Mouse (Mus musculus) midbrain, embryonic 16.5 days (tissue): ENCODE data around the gene Zfp366. TPM values are rescaled to one million over a fixed set of nuclear protein-coding genes. Genes with fewer than 3 reads are reported as not detected.

Source experiments
- ATAC-seq: fragments of 200-750 bp; cut with Nextera tagmentation; 2 replicates; pipeline ENCODE4 v1.8.0; 2017; ENCODE audit warnings: moderate TSS enrichment
- H3K27ac ChIP-seq: fragments of 300-500 bp; sonication (generic); 2 replicates; pipeline ENCODE4 v1.5.1; 2014; ENCODE audit warnings: mild to moderate bottlenecking, low read length, mixed read lengths
- H3K27me3 ChIP-seq: fragments of 300-500 bp; sonication (generic); 2 replicates; pipeline ENCODE4 v1.6.1; 2014; ENCODE audit warnings: low read depth, low read length, mixed read lengths; ENCODE audit not compliant: control insufficient read depth, insufficient read depth
- H3K36me3 ChIP-seq: fragments of 300-500 bp; sonication (generic); 2 replicates; pipeline ENCODE4 v1.6.1; 2014; ENCODE audit warnings: mild to moderate bottlenecking, low read length, moderate library complexity, mixed read lengths; ENCODE audit not compliant: control insufficient read depth, insufficient read depth
- H3K4me1 ChIP-seq: fragments of 300-500 bp; sonication (generic); 2 replicates; pipeline ENCODE4 v1.6.1; 2014; ENCODE audit warnings: mild to moderate bottlenecking, low read length, mixed read lengths; ENCODE audit not compliant: control insufficient read depth, insufficient read depth
- H3K4me2 ChIP-seq: fragments of 300-500 bp; sonication (generic); 2 replicates; pipeline ENCODE4 v1.6.1; 2014; ENCODE audit warnings: mild to moderate bottlenecking, low read length, mixed read lengths
- H3K4me3 ChIP-seq: fragments of 300-500 bp; sonication (generic); 2 replicates; pipeline ENCODE4 v1.5.1; 2014; ENCODE audit warnings: low read depth, mild to moderate bottlenecking, low read length, moderate library complexity, mixed read lengths
- H3K9ac ChIP-seq: fragments of 300-500 bp; sonication (generic); 2 replicates; pipeline ENCODE4 v1.6.1; 2014; ENCODE audit warnings: low read depth, low read length, mixed read lengths
- H3K9me3 ChIP-seq: fragments of 300-500 bp; sonication (generic); replicated peaks from 2 replicates; pipeline ENCODE4 v1.6.1; 2014; ENCODE audit warnings: mild to moderate bottlenecking, low read length, mixed read lengths; ENCODE audit not compliant: control insufficient read depth, poor library complexity, severe bottlenecking
- WGBS: fragments of 180-500 bp; shearing (Covaris S2); extraction: QIAGEN DNeasy Blood & Tissue Kit; methylation state at CpG from one replicate; pipeline ENCODE4 v1.1.7; 2014; 5-methylcytosine and 5-hydroxymethylcytosine counted together
- polyA plus RNA-seq: library from polyadenylated mRNA; unstranded; fragments of >200 nt; fragmentation: Nextera tagmentation; extraction: Ambion mirVana; gene quantifications from 2 replicates; pipeline ENCODE4 v1.2.1, GENCODE M21; 2015

Gene Zfp366
- polyA plus RNA-seq = 0.73 and 0.85 TPM in 2 replicates

DNA sequence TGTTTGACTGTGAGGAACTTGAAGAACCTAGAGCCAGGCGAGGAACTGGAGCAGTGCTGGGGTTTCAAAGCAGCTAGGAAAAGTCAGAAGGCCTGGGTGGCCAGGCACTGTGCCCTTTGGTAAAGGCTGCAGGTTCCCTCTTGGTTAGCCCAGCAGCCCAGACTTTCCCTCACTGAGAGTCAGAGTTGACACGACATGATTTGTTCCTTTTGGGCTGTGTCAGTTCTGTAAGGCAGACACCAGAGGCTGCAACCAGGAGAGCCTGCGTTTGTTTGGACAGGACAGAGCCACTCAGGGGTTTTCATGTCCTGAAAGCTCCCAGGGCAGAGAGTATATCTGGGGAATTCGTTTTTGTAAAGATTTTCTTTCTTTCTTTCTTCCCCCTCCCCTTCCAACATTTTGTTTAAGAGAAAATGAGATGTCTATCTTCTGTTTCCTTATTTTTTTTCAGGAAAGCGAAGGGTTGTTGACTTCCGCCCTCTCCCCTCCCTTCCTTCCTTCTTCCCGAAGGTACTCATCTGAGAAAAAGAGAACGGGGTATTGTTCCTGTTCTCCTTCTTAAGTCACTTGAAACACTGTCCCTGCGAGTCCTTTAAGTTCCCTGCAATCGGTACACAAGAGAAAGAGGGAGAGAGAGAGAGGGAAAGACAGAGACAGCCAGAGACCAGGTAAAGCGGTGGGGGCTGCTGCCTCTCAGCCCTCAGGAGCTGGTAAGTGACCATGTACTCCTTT lies at the start of gene Zfp366:
Gene Zfp366 (plus strand): TSS at position 669 of the 732 bp plus-strand sequence.
- 69% methylated on average over 11 of the region's 11 CpGs for WGBS

DNA sequence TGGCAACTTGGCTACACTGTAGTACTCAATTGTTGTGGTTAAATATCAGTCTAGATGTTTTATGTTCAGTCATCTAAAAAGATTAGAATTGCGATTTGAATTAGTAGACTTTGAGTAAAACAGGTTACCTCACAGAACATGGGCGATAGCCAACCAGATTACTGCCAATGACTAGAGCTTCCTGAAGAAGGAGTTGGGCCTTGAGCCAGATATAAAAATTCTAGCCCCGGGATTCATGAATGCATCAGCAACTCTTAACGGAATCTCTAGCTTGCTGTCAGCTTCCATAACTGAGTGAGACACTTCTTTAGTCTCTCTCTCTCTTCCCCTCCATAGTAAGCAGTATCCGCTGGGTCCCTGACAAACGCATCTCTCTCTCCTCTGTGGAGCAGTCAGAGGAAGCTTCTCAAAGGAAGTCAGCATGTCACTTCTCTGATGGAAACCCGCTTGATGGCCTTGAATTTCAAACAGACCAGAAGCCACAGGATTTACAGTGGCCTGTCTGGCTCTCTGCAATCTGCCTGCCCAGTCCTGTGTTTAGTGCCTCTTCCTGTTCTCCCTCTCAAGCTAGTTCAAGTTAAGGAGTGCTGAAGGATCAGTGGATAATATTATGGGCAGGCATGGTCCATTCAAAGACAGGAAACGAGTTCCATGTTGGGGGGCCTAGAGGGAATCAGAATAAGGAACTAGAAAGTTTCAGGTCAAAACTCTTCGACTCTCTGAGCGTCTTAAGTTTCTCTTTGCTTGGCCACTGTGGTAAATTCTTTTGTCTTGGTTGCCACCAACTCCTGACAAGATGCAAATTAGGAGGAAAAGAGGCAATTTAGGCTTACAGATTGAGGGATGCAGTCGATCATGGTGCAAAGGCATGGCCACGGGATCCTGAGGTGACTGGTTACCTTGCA lies 46.0 kb upstream of the Zfp366 start:
- peak; percentile 42; the same call in 1 of the 2 replicates for ATAC-seq
- Histone ChIP-seq H3K9ac (no peak overlapping the region), H3K27ac (0 out of 2 replicates have a peak overlapping the region, but pooled peaks have one; percentile 17), H3K9me3 (no peaks in the 10 kb centered on the region), H3K4me1 (peaks cover 2% of the 10 kb centered on the region; the same call in 1 of the 2 replicates), H3K27me3 (no peaks in the 10 kb centered on the region), H3K4me2 (no peak overlapping the region), H3K36me3 (no peaks in the 10 kb centered on the region), H3K4me3 (no peak overlapping the region)
- WGBS = 76% methylated on average over 12 of the region's 12 CpGs

More for the DNA sequence above, at the start of gene Zfp366:
- Histone ChIP-seq H3K4me1 (peaks cover 5% of the 10 kb centered on the region), H3K36me3 (no peaks in the 10 kb centered on the region), H3K9ac (no peak within 1 kb of the TSS), H3K4me2 (no peak within 1 kb of the TSS), H3K27ac (0 out of 2 replicates have a peak within 1 kb of the TSS, but pooled peaks have one; percentile 38), H3K27me3 (no peaks in the 10 kb centered on the region), H3K9me3 (no peaks in the 10 kb centered on the region), H3K4me3 (peak within 1 kb of the TSS; percentile 1; the same call in 1 of the 2 replicates)
- ATAC-seq = no peak

DNA sequence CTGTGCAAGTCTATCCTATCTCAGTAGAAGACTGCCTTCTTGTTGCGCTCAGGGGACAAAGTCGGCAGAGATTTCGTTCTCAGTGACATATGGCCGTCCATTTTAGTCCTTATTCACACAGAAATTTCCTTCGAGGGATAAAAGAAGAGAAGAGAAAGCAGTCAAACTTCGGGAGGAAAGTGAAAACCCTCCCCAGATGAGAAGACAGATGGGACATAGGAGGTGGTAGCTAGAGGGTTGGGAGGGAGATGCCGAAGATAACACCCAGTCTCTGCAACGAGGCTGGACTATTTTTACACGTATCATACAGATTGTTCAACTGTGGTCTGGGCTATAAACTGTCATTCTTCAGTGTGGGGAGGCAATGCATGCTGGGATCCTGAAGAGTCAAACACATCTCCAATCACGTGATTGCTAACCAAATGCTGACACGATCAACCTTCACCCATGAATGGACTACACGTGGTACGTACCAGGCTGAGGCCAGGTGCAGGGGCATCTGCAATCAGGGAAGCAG lies 38.2 kb upstream of the Zfp366 start:
- no peaks in the 10 kb centered on the region for H3K9me3 ChIP-seq
- no peak overlapping the region for H3K4me2 ChIP-seq
- no peaks in the 10 kb centered on the region for H3K36me3 ChIP-seq
- ATAC-seq = no peak
- H3K9ac ChIP-seq = no peak overlapping the region
- no peaks in the 10 kb centered on the region for H3K27me3 ChIP-seq
- no peak overlapping the region for H3K27ac ChIP-seq
- no peak overlapping the region for H3K4me3 ChIP-seq
- H3K4me1 ChIP-seq = peaks cover 7% of the 10 kb centered on the region; the same call in 1 of the 2 replicates
- 86% methylated on average over 13 of the region's 13 CpGs for WGBS

DNA sequence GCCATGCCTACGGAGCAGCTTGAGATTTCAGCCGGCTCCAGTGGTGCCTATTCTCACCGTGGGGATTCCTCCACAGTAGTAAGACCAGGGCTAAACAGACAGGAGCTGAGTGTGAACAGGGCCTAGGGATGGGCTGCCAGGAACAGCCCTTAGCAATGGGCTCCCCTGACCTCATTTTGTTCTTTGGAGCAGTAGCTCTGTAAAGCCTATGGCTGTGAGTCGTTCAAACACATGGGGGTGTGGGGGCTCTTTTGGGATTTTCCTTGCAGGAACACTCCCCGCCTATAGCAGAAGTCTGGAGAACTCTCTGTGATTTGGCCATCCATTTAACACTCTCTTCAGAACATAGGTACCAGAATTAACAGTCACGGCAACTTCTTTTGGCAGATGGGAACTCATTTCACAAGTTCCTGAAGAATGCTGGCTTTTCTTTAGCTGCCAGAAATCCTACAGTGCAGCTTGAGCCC lies 36.9 kb upstream of the Zfp366 start:
- Histone ChIP-seq H3K4me2 (no peak overlapping the region), H3K27me3 (no peaks in the 10 kb centered on the region), H3K4me3 (no peak overlapping the region), H3K36me3 (no peaks in the 10 kb centered on the region), H3K27ac (no peak overlapping the region), H3K9ac (no peak overlapping the region), H3K4me1 (peaks cover 10% of the 10 kb centered on the region; the same call in 1 of the 2 replicates), H3K9me3 (no peaks in the 10 kb centered on the region)
- ATAC-seq = no peak
- WGBS = 75% methylated on average over 6 of the region's 6 CpGs

DNA sequence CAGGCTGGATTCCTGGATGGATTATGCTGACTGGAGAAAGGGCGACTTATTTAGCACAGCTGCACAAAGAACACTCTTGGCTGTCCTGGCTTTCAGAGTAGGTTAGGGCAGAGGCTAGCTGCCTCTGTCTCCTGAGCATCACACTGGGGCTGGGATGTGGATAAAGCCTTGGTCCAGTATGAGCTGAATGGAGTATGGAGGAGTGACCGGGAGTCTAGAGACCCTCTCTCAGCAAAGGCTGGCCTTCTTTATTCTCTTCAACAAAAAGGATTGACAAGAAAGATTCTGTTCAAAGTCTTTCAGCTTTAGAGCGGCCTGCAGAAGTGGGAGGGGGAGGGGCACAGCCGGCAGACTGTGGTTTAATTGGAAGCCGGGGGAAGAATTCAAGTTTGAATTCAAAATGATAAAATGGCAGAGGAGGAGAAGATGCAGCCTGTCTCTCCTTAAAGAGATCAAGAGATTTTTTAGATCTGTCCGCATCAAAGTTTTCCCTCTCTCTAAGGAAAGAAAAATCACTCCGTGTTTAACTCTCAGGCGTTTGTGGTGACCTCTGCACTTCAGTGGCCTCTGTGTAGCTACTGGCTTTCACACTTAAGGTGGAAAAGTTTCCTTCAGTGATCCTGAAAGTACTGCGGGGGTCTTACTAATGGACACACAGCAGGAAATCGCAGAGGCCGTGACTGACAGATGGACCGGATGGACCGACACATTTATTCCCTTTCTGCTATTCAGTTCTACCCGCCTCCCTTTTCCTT lies 34.9 kb upstream of the Zfp366 start:
- H3K4me3 ChIP-seq = no peak overlapping the region
- no peak overlapping the region for H3K27ac ChIP-seq
- ATAC-seq = peak; percentile 63
- no peak overlapping the region for H3K4me2 ChIP-seq
- no peaks in the 10 kb centered on the region for H3K27me3 ChIP-seq
- WGBS = 18% methylated on average over 14 of the region's 14 CpGs
- no peaks in the 10 kb centered on the region for H3K36me3 ChIP-seq
- H3K9ac ChIP-seq = no peak overlapping the region
- H3K4me1 ChIP-seq = peaks cover 10% of the 10 kb centered on the region; the same call in 1 of the 2 replicates
- no peaks in the 10 kb centered on the region for H3K9me3 ChIP-seq

DNA sequence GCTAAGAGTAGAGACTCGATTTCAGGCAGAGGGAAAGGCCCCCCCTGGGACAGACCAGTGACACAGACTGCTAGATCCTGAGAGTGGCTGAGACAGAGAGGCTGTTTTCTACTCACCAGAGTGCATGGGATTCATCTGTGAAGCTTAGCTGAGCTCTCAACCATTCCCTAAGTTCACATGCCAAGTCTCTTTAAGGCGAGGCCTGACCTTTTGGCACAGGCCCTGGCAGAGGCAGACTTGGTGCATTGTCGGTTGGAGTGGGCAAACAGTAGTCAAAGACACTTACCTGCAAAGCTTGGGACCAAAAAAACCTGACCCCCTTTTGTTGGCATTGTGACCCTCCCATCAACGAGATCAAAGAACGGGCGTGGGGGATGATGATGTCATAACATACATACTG lies 34.0 kb upstream of the Zfp366 start:
- Histone ChIP-seq H3K27me3 (no peaks in the 10 kb centered on the region), H3K9ac (no peak overlapping the region), H3K4me1 (peaks cover 10% of the 10 kb centered on the region; the same call in 1 of the 2 replicates), H3K9me3 (no peaks in the 10 kb centered on the region), H3K36me3 (no peaks in the 10 kb centered on the region), H3K4me3 (no peak overlapping the region), H3K27ac (no peak overlapping the region), H3K4me2 (no peak overlapping the region)
- ATAC-seq = no peak
- 74% methylated on average over 6 of the region's 6 CpGs for WGBS

DNA sequence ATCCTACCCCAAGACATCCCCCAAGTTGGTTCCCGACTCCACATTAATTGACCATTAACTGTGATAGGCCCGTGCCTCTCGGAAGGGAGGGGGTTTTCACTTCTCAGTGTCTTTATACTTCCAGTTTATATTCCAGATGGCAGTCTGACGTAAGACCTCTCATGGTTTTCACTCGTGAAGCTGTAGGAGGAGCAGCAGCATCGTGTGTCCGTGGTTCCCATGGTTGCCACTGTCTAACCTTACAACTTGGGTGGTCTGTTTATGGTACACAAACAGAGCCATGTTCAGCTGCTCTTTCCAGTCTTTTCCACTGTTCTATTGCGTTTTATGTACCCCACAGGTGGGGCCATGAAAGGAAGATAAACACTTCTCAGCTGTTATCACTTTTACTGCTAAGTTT lies 33.5 kb upstream of the Zfp366 start:
- Histone ChIP-seq H3K27ac (no peak overlapping the region), H3K4me1 (peaks cover 10% of the 10 kb centered on the region; the same call in 1 of the 2 replicates), H3K4me3 (no peak overlapping the region), H3K27me3 (no peaks in the 10 kb centered on the region), H3K9ac (no peak overlapping the region), H3K9me3 (no peaks in the 10 kb centered on the region), H3K36me3 (no peaks in the 10 kb centered on the region), H3K4me2 (no peak overlapping the region)
- WGBS = 44% methylated on average over 8 of the region's 8 CpGs
- ATAC-seq = no peak

DNA sequence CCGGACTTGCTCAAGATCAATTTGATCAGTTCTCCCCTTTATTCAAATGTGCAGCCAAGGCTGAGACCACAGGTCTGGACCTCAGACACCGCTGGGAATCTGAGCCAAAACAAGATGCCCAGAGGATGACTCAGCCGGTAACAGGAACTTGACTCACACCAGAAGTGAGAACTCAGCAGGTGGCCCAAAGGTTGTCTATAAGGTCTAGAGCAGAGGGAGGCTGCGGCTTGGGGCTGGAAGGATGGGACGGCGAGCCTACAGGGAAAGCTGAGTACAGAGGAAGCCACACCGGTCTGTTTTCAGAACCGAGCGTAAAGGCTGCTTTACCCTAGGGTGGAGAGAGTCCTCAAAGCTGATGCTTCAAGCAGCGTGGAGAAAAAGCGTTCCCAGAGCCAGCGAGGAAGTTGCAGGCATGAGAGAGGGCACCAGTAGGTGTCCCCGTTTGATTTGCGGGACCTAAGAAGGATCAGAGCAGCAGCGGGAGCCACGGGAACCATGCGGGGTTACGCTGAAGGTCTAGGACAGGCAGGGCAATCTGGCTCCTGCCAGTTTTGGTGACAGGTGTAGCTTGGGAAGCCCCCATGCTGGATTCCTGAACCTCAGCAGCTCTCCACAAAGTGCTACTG lies 32.2 kb upstream of the Zfp366 start:
- WGBS = 23% methylated on average over 18 of the region's 18 CpGs

More for the DNA sequence above, 32.2 kb upstream of the Zfp366 start:
- peaks cover 10% of the 10 kb centered on the region; the same call in 1 of the 2 replicates for H3K4me1 ChIP-seq
- H3K9ac ChIP-seq = no peak overlapping the region
- H3K9me3 ChIP-seq = 0 out of 2 replicates have a peak, but pooled peaks cover 2% of the 10 kb centered on the region
- no peaks in the 10 kb centered on the region for H3K27me3 ChIP-seq
- no peak overlapping the region for H3K4me3 ChIP-seq
- ATAC-seq = no peak
- H3K4me2 ChIP-seq = peak overlapping the region; percentile 2; the same call in 1 of the 2 replicates
- no peaks in the 10 kb centered on the region for H3K36me3 ChIP-seq
- H3K27ac ChIP-seq = no peak overlapping the region
